Mouse (Mus musculus) 3T3-L1 (cell line): Measurements from ENCODE around the gene Hoxd13.
A peak's percentile ranks its signal among the peaks of the same experiment; 100 is the strongest.

Source experiments
- DNase-seq: peaks from one replicate; pipeline ENCODE4 v3.0.0-alpha.2; 2015; ENCODE audit warnings: low read depth, low spot score

Gene Hoxd13

GRCm38 (mm10) chr2:74680561-74681398 lies 12.7 kb downstream of the Hoxd13 start:
- no peak for DNase-seq

GRCm38 (mm10) chr2:74681594-74682531 lies 13.8 kb downstream of the Hoxd13 start:
- DNase-seq: no peak

- DNase-seq: no peak
Observed at GRCm38 (mm10) chr2:74682796-74683195, 14.7 kb downstream of the Hoxd13 start.

- DNase-seq: no peak
Observed at GRCm38 (mm10) chr2:74683471-74683951, 15.4 kb downstream of the Hoxd13 start.

GRCm38 (mm10) chr2:74684106-74684505 lies 16.0 kb downstream of the Hoxd13 start:
- DNase-seq: no peak

GRCm38 (mm10) chr2:74685059-74685603 lies 17.0 kb downstream of the Hoxd13 start:
- DNase-seq: no peak

GRCm38 (mm10) chr2:74686301-74686987 lies 18.3 kb downstream of the Hoxd13 start:
- DNase-seq: peak; percentile 88

GRCm38 (mm10) chr2:74686988-74687697 lies 19.0 kb downstream of the Hoxd13 start:
- DNase-seq: no peak

- DNase-seq: no peak
Observed at GRCm38 (mm10) chr2:74687698-74688555, 19.8 kb downstream of the Hoxd13 start.

- DNase-seq: no peak
Observed at GRCm38 (mm10) chr2:74688795-74689573, 20.9 kb downstream of the Hoxd13 start.

GRCm38 (mm10) chr2:74689574-74690337 lies 21.6 kb downstream of the Hoxd13 start:
- DNase-seq: no peak

GRCm38 (mm10) chr2:74690338-74690716 lies 22.2 kb downstream of the Hoxd13 start:
- DNase-seq: no peak

- DNase-seq: peak; percentile 67
Observed at GRCm38 (mm10) chr2:74691022-74691951, 23.2 kb downstream of the Hoxd13 start, which contains the start of gene Hoxd10. TSS of gene Hoxd10 (plus strand) at chr2:74691924.

- DNase-seq: no peak
Observed at GRCm38 (mm10) chr2:74691995-74692807, 24.1 kb downstream of the Hoxd13 start.

GRCm38 (mm10) chr2:74692808-74693431 lies 24.8 kb downstream of the Hoxd13 start:
- no peak for DNase-seq

GRCm38 (mm10) chr2:74693432-74693827 lies 25.3 kb downstream of the Hoxd13 start:
- no peak for DNase-seq
